Mouse (Mus musculus): Measurements from ENCODE around the gene Ing3.

The Ing3 gene

DNA sequence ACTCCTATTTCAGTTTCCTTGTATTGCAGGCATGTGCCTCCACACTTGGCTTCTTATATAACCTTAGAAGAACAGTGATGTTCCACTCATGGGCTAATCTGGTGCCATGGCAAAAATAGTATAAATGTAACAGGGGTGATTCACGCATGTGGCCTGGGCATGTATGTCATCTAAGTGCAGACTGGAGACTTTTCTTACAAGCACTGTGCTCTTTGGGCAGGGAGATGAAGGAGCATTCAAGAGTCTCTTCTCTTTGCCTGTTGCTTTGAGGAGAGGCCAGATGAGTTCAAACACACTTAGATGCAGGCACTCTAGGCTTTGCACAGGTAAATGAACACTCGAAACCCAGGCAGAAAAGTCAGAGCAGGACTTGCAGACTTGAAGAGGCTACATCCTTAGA lies 74.8 kb downstream of the Ing3 start:
- WGBS, result 90% methylated on average over 2 of the region's 2 CpGs

All from cerebral cortex, adult 2 months (tissue).